Mouse (Mus musculus) embryonic facial prominence, embryonic 11.5 days (tissue): ENCODE results near the gene Zfyve19. TPM values are rescaled to one million over a fixed set of nuclear protein-coding genes. Genes with fewer than 3 reads are reported as not detected.

Experiments
- ATAC-seq: fragments of 200-750 bp; cut with Nextera tagmentation; replicated peaks from 2 replicates; pipeline ENCODE4 v1.8.0; 2017; ENCODE audit warnings: low read depth; ENCODE audit not compliant: insufficient number of reproducible peaks, low FRiP score, low TSS enrichment
- DNase-seq: peaks from one replicate; pipeline ENCODE4 v3.0.0-alpha.2; 2015; ENCODE audit warnings: low spot score
- H3K27ac ChIP-seq: fragments of 300-500 bp; sonication (generic); replicated peaks from 2 replicates; pipeline ENCODE4 v1.5.1; 2014; ENCODE audit warnings: mild to moderate bottlenecking, low read depth, low read length, control low read depth
- H3K27me3 ChIP-seq: fragments of 300-500 bp; sonication (generic); 2 replicates; pipeline ENCODE4 v1.6.1; 2014; ENCODE audit warnings: mild to moderate bottlenecking, low read length, moderate library complexity, mixed read lengths; ENCODE audit not compliant: control insufficient read depth, insufficient read depth
- H3K36me3 ChIP-seq: fragments of 300-500 bp; sonication (generic); replicated peaks from 2 replicates; pipeline ENCODE4 v1.6.1; 2014; ENCODE audit warnings: low read depth, mild to moderate bottlenecking, low read length, moderate library complexity, mixed read lengths; ENCODE audit not compliant: control insufficient read depth, insufficient read depth
- H3K4me1 ChIP-seq: fragments of 300-500 bp; sonication (generic); 2 replicates; pipeline ENCODE4 v1.6.1; 2014; ENCODE audit warnings: low read length, mixed read lengths; ENCODE audit not compliant: control insufficient read depth, insufficient read depth
- H3K4me2 ChIP-seq: fragments of 300-500 bp; sonication (generic); 2 replicates; pipeline ENCODE4 v1.6.1; 2014; ENCODE audit warnings: low read depth, mild to moderate bottlenecking, control low read depth, low read length, moderate library complexity
- H3K4me3 ChIP-seq: fragments of 300-500 bp; sonication (generic); 2 replicates; pipeline ENCODE4 v1.5.1; 2014; ENCODE audit warnings: low read depth, low read length, control low read depth
- H3K9ac ChIP-seq: fragments of 300-500 bp; sonication (generic); replicated peaks from 2 replicates; pipeline ENCODE4 v1.6.1; 2014; ENCODE audit warnings: mild to moderate bottlenecking, control low read depth, low read length
- H3K9me3 ChIP-seq: fragments of 300-500 bp; sonication (generic); replicated peaks from 2 replicates; pipeline ENCODE4 v1.6.1; 2016; ENCODE audit warnings: mild to moderate bottlenecking, low read length, inconsistent platforms, mixed read lengths; ENCODE audit not compliant: control insufficient read depth
- WGBS: fragments of 180-500 bp; shearing (Covaris S2); extraction: QIAGEN DNeasy Blood & Tissue Kit; methylation state at CpG from one replicate; pipeline ENCODE4 v1.1.7; 2014; 5-methylcytosine and 5-hydroxymethylcytosine counted together
- polyA plus RNA-seq: library from polyadenylated mRNA; unstranded; fragments of >200 nt; fragmentation: Nextera tagmentation; extraction: Ambion mirVana; gene quantifications from 2 replicates; pipeline ENCODE4 v1.2.1, GENCODE M21; 2014

Gene Zfyve19
- 44.3 and 46.1 TPM in 2 replicates for polyA plus RNA-seq

- WGBS = under 1% methylated on average over 51 of the region's 51 CpGs
- DNase-seq = peak; percentile 99
- Histone ChIP-seq H3K9me3 (no peaks in the 10 kb centered on the region), H3K4me2 (peak within 1 kb of the TSS; percentile 49), H3K4me3 (peak within 1 kb of the TSS; percentile 73), H3K36me3 (no peaks in the 10 kb centered on the region), H3K27ac (peak within 1 kb of the TSS; percentile 64), H3K27me3 (no peaks in the 10 kb centered on the region), H3K9ac (peak within 1 kb of the TSS; percentile 74), H3K4me1 (0 out of 2 replicates have a peak, but pooled peaks cover 3% of the 10 kb centered on the region)
- peak; percentile 99 for ATAC-seq
Observed at GRCm38 (mm10) chr2:119208344-119209175, at the start of gene Zfyve19, which contains the start of gene Dnajc17. Gene Zfyve19 (plus strand): TSS chr2:119208617. Gene Dnajc17 (minus strand): TSS chr2:119208795.

GRCm38 (mm10) chr2:119161247-119161646 is 47.2 kb upstream of the Zfyve19 start:
- H3K27ac ChIP-seq = no peak overlapping the region
- no peaks in the 10 kb centered on the region for H3K9me3 ChIP-seq
- no peak for ATAC-seq
- no peaks in the 10 kb centered on the region for H3K27me3 ChIP-seq
- no peak overlapping the region for H3K4me3 ChIP-seq
- no peaks in the 10 kb centered on the region for H3K36me3 ChIP-seq
- no peaks in the 10 kb centered on the region for H3K4me1 ChIP-seq
- H3K4me2 ChIP-seq = no peak overlapping the region
- no peak overlapping the region for H3K9ac ChIP-seq
- 41% methylated on average over 2 of the region's 2 CpGs for WGBS
- no peak for DNase-seq

GRCm38 (mm10) chr2:119163135-119163534 is 45.3 kb upstream of the Zfyve19 start:
- no peak for ATAC-seq
- H3K36me3 ChIP-seq = no peaks in the 10 kb centered on the region
- 58% methylated on average over 3 of the region's 3 CpGs for WGBS
- H3K4me3 ChIP-seq = no peak overlapping the region
- H3K4me2 ChIP-seq = no peak overlapping the region
- H3K27me3 ChIP-seq = peaks cover 5% of the 10 kb centered on the region
- no peak overlapping the region for H3K27ac ChIP-seq
- H3K4me1 ChIP-seq = peaks cover 5% of the 10 kb centered on the region; the same call in 1 of the 2 replicates
- H3K9me3 ChIP-seq = no peaks in the 10 kb centered on the region
- no peak overlapping the region for H3K9ac ChIP-seq
- no peak for DNase-seq

DNA sequence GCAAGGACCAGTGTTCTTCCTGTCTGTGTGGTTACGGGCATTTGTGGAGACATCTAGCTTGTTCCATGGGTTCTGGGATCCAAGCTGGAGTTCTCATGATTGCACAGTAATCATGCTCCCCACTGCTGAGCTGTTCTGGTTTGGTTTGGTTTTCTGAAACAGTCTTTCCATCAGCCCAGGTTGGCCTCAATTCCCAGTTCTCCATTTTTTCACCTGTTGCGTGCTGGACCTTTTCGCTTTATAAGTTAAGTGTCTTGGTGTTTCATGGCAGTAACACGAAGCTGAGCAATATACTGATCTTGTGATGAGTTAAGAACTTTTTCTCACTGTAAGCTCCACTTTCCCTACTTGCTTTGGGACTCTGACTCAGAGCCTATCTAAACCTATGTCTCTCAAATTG is 44.4 kb upstream of the Zfyve19 start:
- 82% methylated on average over 4 of the region's 4 CpGs for WGBS
- H3K27me3 ChIP-seq = peaks cover 6% of the 10 kb centered on the region
- H3K36me3 ChIP-seq = no peaks in the 10 kb centered on the region
- no peaks in the 10 kb centered on the region for H3K9me3 ChIP-seq
- no peak for DNase-seq
- H3K27ac ChIP-seq = no peak overlapping the region
- no peak for ATAC-seq
- no peak overlapping the region for H3K4me3 ChIP-seq
- H3K4me1 ChIP-seq = peaks cover 5% of the 10 kb centered on the region; the same call in 1 of the 2 replicates
- H3K9ac ChIP-seq = no peak overlapping the region
- H3K4me2 ChIP-seq = no peak overlapping the region

DNA sequence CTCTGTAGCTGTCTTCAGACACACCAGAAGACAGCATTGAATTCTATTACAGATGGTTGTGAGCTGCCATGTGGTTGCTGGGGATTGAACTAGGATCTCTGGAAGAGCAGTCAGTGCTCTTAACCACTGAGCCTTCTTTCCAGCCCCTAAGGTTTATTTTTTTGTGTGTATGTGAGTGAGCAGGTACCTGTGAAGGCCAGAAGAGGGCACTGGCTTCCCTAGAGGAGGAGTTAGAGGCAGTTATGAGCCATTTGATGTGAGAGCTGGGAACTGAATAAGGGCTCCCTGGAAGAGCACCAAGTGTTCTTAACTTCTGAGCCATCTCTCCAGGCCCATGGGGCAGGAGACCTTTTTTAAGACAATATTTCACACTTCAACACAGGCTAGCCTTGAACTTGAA is 43.0 kb upstream of the Zfyve19 start:
- ATAC-seq = no peak
- peaks cover 5% of the 10 kb centered on the region; the same call in 1 of the 2 replicates for H3K4me1 ChIP-seq
- no peak overlapping the region for H3K4me2 ChIP-seq
- H3K9me3 ChIP-seq = no peaks in the 10 kb centered on the region
- H3K27me3 ChIP-seq = peaks cover 6% of the 10 kb centered on the region
- DNase-seq = no peak
- no peak overlapping the region for H3K9ac ChIP-seq
- no peak overlapping the region for H3K27ac ChIP-seq
- H3K36me3 ChIP-seq = no peaks in the 10 kb centered on the region
- no peak overlapping the region for H3K4me3 ChIP-seq

DNA sequence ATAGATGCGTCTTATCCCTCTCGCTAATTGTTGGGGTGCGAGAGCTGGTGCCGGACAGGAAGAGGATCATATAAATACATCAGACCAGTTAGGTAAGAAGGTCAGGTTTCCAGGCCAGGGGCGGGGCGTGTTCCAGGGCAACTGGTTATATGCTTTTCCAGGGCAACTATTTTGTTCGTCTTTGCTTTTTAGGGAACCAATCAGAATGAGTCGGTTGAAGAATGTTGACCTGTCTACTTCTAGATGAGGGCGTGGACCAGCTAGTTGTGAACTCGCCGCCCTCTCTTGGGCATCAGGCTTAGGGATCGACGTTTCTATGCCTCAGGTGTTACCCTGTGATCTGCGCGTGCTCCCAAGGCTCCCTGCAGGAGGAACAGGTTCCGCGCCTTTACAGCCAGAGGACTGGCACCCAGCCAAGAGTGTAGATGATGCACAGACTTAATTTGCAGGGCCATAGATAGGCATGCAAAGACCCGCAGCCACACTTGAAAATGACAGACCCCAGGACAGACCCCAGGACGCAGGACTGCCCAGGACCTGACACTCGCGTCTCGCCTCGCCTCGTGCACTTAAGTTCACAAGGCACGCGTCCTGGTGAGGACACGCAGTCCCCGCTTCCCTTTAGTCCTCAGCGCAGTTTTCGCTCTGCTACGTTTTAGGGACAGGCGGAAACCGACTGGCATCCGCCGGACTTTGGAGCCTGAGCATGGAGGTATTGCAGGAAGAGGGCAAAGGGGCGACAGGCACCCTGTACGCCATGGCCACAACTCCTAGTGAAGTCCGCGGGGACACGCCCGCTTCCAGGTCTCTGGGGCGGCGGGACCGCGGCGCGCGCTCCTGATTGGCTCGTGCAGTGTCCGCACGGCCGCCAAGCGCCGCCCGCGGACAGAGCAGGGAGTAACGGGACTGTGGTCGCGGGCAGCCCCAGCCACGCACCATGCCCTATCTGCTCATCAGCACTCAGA is 41.2 kb upstream of the Zfyve19 start, which contains the start of gene Gchfr:
Gchfr (plus strand) TSS at position 873 of the 965 bp plus-strand sequence.
- Histone ChIP-seq H3K9ac (peak within 1 kb of the TSS; percentile 30), H3K27me3 (peaks cover 6% of the 10 kb centered on the region), H3K9me3 (no peaks in the 10 kb centered on the region), H3K36me3 (no peaks in the 10 kb centered on the region), H3K4me2 (peak within 1 kb of the TSS; percentile 99), H3K4me3 (peak within 1 kb of the TSS; percentile 51), H3K4me1 (peaks cover 5% of the 10 kb centered on the region; the same call in 1 of the 2 replicates), H3K27ac (no peak within 1 kb of the TSS)
- under 1% methylated on average over 60 of the region's 60 CpGs for WGBS
- ATAC-seq (peak; percentile 66), DNase-seq (peak; percentile 70)

GRCm38 (mm10) chr2:119167866-119168256 is 40.6 kb upstream of the Zfyve19 start:
- Histone ChIP-seq H3K4me2 (peak overlapping the region; percentile 99), H3K4me1 (peaks cover 5% of the 10 kb centered on the region), H3K9me3 (no peaks in the 10 kb centered on the region), H3K27me3 (peaks cover 6% of the 10 kb centered on the region), H3K4me3 (peak overlapping the region; percentile 51), H3K9ac (peak overlapping the region; percentile 30), H3K36me3 (no peaks in the 10 kb centered on the region), H3K27ac (no peak overlapping the region)
- DNase-seq = no peak
- no peak for ATAC-seq
- WGBS = 1% methylated on average over 26 of the region's 26 CpGs
